Mouse (Mus musculus) stomach, postnatal 0 days (tissue): ENCODE measurements around the gene Ankfn1.

Source experiments
- CTCF ChIP-seq: IDR thresholded peaks from 2 replicates; pipeline ENCODE4 v1.5.1; 2016; ENCODE audit warnings: antibody characterized with exemption, low read depth, mild to moderate bottlenecking, moderate library complexity
- EP300 ChIP-seq: optimal IDR thresholded peaks from 2 replicates; pipeline ENCODE3; 2016; ENCODE audit warnings: antibody characterized with exemption

GRCm38 (mm10) chr11:89465381-89465780 is 312.1 kb downstream of the Ankfn1 start:
- TF ChIP-seq EP300 (no peak), CTCF (no peak)
